Mouse (Mus musculus): ENCODE results near the gene Pate3. TPM values are rescaled to one million over a fixed set of nuclear protein-coding genes. Genes with fewer than 3 reads are reported as not detected.
"Not testable (repeated sequence)": the region's sequence is repeated elsewhere in the genome, so short reads cannot be mapped to it uniquely, and the experiment has no call there.

The Pate3 gene
- not detected for polyA plus RNA-seq (2021)

DNA sequence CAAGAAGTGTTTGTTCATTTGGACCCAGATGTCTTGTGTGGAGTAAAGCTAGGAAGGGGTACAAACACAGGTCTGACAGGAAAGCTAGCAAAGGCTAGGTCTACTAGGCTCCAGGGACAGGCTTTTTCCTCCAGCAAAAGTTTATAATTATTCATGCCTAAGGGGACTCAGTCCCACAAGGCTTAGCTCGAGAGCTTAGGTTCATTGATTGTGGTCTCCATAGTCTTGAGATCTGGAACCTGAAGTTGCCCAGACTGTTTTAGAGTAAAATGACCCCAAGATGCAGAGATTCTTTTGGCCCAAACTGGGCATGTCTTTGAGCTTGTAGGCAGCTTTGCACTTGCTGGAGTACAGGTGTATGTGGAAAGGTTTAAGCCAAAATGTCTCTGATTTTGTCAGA lies at the start of gene Pate3:
Gene Pate3 (minus strand): TSS at position 101 of the 400 bp plus-strand sequence.
- no peak for DNase-seq (ENCODE audit: low read depth, low spot score)
- ChIA-PET CTCF (no interaction called here), POLR2A (no interaction called here)
- H3K27me3 ChIP-seq, result peaks cover 13% of the 10 kb centered on the region
- in situ Hi-C loops (cut with MboI; ENCODE audit: low pct_unique_long_range_greater_than_20kb), result no loop called here
- no peak for TF ChIP-seq CTCF (IDR thresholded peaks at IDR 0.05)
- ATAC-seq, result no peak

DNA sequence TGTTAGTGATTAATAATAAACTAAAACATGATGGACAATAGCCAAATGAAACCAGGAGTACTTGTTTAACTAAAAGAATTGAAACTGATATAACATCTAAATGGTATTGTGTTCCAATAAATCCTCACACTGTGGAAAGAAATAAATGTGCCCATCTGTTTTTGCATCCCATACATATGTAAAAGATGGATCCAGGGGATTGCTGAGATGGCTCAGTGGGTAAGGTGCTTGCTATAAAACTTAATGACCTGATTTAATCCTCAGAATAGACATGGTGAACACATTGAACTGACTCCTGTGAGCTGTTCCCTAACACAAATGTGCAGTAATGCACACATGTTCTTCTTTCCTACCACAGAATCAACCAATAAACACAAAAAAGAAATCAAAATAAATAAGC lies 43.9 kb upstream of the Pate3 start:
- in situ Hi-C loops (cut with MboI; ENCODE audit: low pct_unique_long_range_greater_than_20kb), result no loop called here
- ChIA-PET POLR2A (no interaction called here), CTCF (no interaction called here)
- TF ChIP-seq CTCF (IDR thresholded peaks at IDR 0.05), result no peak
- DNase-seq (ENCODE audit: low read depth, low spot score) (no peak), ATAC-seq (no peak)
- H3K27me3 ChIP-seq, result peaks cover 9% of the 10 kb centered on the region

DNA sequence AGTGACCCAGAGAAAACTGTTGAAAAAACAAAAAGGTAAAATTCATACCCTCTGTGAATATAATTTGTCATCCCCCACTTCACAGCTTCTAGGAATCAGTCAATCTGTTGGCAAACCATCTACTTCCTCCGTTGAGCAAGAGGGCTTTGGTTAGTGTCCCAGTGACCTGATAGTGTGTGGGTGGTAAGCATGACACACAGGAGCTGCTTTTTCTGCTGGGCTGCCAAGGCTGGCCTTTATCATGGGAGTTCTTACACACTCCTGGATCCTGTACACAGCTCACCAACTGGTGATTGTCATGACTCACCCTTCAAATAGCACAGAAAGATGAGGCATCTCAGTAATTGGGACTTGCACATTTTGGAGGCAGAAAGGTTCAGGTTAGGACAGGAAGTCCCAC lies 39.0 kb upstream of the Pate3 start, which contains the start of gene Pate1:
Gene Pate1 (minus strand): TSS at position 378 of the 400 bp plus-strand sequence.
- POLR2A ChIA-PET, result no interaction called here
- H3K27me3 ChIP-seq, result peaks cover 13% of the 10 kb centered on the region
- in situ Hi-C loops (cut with MboI; ENCODE audit: low pct_unique_long_range_greater_than_20kb), result no loop called here
- CTCF ChIA-PET, result no interaction called here
- TF ChIP-seq CTCF (IDR thresholded peaks at IDR 0.05), result no peak
- DNase-seq (ENCODE audit: low read depth, low spot score), result peak; percentile 3
- peak; percentile 57 for ATAC-seq

DNA sequence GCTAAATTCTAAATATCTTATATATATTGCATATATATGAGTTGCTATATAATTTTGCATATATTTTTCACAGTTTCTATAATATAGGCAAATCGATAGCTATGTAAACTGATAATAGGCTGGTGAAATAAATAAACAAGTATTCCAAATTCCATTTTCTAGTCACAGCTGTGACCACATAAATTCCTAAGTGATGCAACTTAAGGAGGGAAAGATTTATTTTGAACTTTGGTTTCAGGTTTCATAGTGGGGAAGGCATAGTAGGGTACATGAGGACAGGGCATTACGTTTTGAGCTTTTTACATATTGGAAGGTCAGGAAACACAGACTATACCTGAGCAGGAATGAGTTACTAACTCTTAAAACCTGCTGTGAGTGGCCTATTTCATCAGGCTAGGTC lies 25.6 kb upstream of the Pate3 start:
- no peak for ATAC-seq
- ChIA-PET CTCF (no interaction called here), POLR2A (no interaction called here)
- TF ChIP-seq CTCF (IDR thresholded peaks at IDR 0.05), result no peak
- H3K27me3 ChIP-seq, result no peaks in the 10 kb centered on the region
- in situ Hi-C loops (cut with MboI; ENCODE audit: low pct_unique_long_range_greater_than_20kb), result no loop called here
- no peak for DNase-seq (ENCODE audit: low read depth, low spot score)

DNA sequence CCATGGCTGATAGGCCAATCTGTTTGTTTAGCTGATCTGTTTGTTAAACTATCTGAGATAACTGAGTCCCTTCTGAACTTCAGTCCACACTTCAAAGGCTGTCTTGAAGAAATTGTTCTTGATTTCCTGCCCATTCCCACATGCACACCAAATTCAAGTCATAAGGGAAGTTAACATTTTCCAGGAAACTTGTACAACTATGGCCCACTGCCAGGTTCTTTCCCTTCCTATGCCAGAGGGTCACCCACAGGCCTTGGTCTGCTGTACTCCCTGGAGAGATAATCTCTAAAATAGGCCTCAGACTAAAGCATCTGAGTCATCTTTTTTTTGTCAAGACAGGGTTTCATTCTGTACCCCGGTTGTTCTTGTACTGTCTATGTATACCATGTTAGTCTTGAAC lies 15.0 kb downstream of the Pate3 start:
- POLR2A ChIA-PET, result no interaction called here
- no peak for TF ChIP-seq CTCF (IDR thresholded peaks at IDR 0.05)
- H3K27me3 ChIP-seq, result peaks cover 6% of the 10 kb centered on the region
- ATAC-seq (no peak), DNase-seq (ENCODE audit: low read depth, low spot score) (no peak)
- in situ Hi-C loops (cut with MboI; ENCODE audit: low pct_unique_long_range_greater_than_20kb), result no loop called here
- CTCF ChIA-PET, result no interaction called here

DNA sequence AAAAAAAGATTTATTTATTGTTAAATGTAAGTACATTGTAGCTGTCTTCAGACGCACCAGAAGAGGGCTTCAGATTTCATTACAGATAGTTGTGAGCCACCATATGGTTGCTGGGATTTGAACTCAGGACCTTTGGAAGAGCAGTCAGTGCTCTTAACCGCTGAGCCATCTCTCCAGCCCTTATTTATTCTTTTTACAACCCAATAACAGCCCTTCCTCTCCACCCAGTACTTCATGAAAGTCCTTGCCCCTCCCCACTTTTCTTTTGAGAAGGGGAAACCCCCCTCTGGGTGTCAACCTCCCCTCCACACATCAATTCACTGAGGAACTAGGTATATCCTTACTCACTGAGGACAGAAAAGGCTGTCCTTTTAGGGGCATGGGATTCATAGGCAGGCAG lies 31.2 kb downstream of the Pate3 start:
- POLR2A ChIA-PET; DNase-seq (ENCODE audit: low read depth, low spot score); in situ Hi-C loops (cut with MboI; ENCODE audit: low pct_unique_long_range_greater_than_20kb); CTCF ChIA-PET; ATAC-seq: not testable (repeated sequence)
- peaks cover 22% of the 10 kb centered on the region for H3K27me3 ChIP-seq

DNA sequence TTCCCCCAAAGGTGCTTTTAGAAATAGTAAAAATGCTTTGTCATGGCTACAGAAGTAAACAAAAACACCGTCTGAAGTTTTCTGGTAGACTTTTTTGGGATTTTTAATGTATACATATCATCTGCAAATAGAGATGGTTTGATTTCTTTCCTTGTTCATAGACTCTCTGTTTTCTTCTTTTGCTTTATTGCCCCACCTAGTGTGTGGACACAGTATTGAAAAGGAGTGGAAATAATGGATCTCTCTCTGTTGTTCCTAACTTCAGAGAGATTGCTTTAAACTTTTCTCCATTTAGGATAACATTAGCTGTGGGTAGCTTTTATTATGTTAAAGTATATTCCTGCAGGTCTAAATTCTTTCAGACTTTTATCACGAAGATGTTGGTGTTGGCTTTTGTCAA lies 34.0 kb downstream of the Pate3 start:
- DNase-seq (ENCODE audit: low read depth, low spot score) (no peak), ATAC-seq (no peak)
- POLR2A ChIA-PET, result no interaction called here
- CTCF ChIA-PET, result interaction anchor here (1.4 kb wide), 1 partner anchor 19 kb away, joined by 3 read pairs; no protein-coding TSS in a partner anchor
- in situ Hi-C loops (cut with MboI; ENCODE audit: low pct_unique_long_range_greater_than_20kb), result no loop called here
- peaks cover 21% of the 10 kb centered on the region for H3K27me3 ChIP-seq
- TF ChIP-seq CTCF (IDR thresholded peaks at IDR 0.05), result peak; percentile 30

DNA sequence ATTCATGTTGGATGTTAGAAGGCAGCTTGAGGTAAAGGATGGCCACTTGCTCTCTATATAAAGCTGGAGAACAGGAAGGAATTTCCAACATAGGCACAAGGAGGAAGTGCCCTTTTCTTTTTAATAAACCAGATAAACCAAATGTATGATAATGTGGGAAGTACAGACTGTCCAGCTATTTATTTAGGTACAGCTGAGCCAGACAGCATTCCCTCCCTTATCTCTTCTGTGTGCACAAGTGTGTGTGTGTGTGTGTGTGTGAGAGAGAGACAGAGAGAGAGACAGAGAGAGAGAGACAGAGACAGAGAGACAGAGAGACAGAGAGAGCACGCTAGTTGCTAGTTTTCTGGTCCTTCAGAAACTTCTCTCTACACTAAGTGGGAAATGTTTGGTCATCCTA lies 36.2 kb downstream of the Pate3 start, which contains the start of gene Pate4:
Gene Pate4 (minus strand): TSS at position 101 of the 400 bp plus-strand sequence.
- ATAC-seq, result no peak
- POLR2A ChIA-PET, result no interaction called here
- in situ Hi-C loops (cut with MboI; ENCODE audit: low pct_unique_long_range_greater_than_20kb), result no loop called here

DNA sequence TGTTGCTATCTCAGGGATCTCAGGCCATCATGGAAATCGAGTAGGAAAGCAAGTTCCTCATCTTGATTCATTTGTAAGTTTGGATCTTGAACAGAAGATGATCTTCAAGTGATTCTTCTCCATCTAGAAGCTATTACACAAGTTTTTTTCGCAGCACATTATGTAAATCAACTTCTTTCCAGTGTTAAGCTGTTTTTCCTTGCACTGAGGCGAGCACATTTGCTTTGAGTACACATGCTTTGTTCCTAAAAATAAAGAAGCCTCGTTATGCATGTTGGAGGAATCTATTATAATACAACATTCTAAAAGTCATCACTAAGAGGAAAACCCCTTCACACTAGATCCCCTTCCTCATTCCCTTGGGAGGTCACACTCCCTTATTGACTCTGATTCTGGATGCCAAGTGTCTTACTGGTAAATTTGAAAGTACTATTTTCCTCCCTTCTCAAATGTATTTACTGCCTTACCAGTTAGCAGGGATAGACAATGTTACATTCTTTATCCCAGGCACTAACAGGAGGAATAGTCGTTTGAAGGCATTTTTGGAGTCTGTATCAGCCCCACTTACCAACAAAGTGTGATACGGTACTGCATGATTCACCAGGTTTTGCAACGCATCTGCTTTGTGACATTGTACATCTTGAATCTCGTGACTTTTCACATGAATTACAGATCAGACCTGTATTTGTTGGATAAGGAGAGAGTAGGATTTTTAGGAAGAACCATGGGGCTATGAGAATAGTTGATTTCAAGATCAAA lies 40.2 kb downstream of the Pate3 start:
- POLR2A ChIA-PET, result no interaction called here

More for the DNA sequence above, 36.2 kb downstream of the Pate3 start, which contains the start of gene Pate4:
- peaks cover 32% of the 10 kb centered on the region for H3K27me3 ChIP-seq
- no peak for TF ChIP-seq CTCF (IDR thresholded peaks at IDR 0.05)
- DNase-seq (ENCODE audit: low read depth, low spot score), result no peak
- CTCF ChIA-PET, result no interaction called here

More for the DNA sequence above, 40.2 kb downstream of the Pate3 start:
- in situ Hi-C loops (cut with MboI; ENCODE audit: low pct_unique_long_range_greater_than_20kb), result loop anchor here (5.0 kb wide), 1 partner anchor 354 kb away; no protein-coding TSS in a partner anchor
- H3K27me3 ChIP-seq, result peaks cover 29% of the 10 kb centered on the region
- CTCF ChIA-PET, result no interaction called here
- ATAC-seq (no peak), DNase-seq (ENCODE audit: low read depth, low spot score) (no peak)
- TF ChIP-seq CTCF (IDR thresholded peaks at IDR 0.05), result no peak

Other genes with a start within 250 kb of the Pate3 start
- 35.7 TPM for gene Cdon, start 227.1 kb downstream of the Pate3 start, polyA plus RNA-seq (2021)
- gene Gm1113, start 129.9 kb downstream of the Pate3 start, polyA plus RNA-seq (2021), result not detected
- gene Ddx25, start 89.7 kb downstream of the Pate3 start, polyA plus RNA-seq (2021), result 1.3 TPM
- gene Pus3, start 89.6 kb downstream of the Pate3 start, polyA plus RNA-seq (2021), result 15.3 TPM
- gene Pate2, start 77.9 kb downstream of the Pate3 start, polyA plus RNA-seq (2021), result 0.28 TPM
- 11.0 TPM for gene Hyls1, start 77.8 kb downstream of the Pate3 start, polyA plus RNA-seq (2021)
- not detected for gene Pate4, start 36.3 kb downstream of the Pate3 start, polyA plus RNA-seq (2021)
- gene Pate1, start 39.2 kb upstream of the Pate3 start, polyA plus RNA-seq (2021), result not detected
- gene Gm17677, start 92.8 kb upstream of the Pate3 start, polyA plus RNA-seq (2021), result not detected
- gene Gm17727, start 129.9 kb upstream of the Pate3 start, polyA plus RNA-seq (2021), result not detected
- gene Gm27235, start 141.9 kb upstream of the Pate3 start, polyA plus RNA-seq (2021), result not detected
- gene D730048I06Rik, start 141.9 kb upstream of the Pate3 start, polyA plus RNA-seq (2021), result not detected
- gene 9230110F15Rik, start 195.9 kb upstream of the Pate3 start, polyA plus RNA-seq (2021), result not detected

Data from Patski (cell line).